Mouse (Mus musculus) kidney, embryonic 15.5 days (tissue): Measurements from ENCODE around the gene Olfm1. TPM values are rescaled to one million over a fixed set of nuclear protein-coding genes. Genes with fewer than 3 reads are reported as not detected.

Experiments
- ATAC-seq: fragments of 200-750 bp; cut with Nextera tagmentation; replicated peaks from 2 replicates; pipeline ENCODE4 v1.8.0; 2017; ENCODE audit warnings: moderate TSS enrichment; ENCODE audit not compliant: low FRiP score
- H3K27ac ChIP-seq: fragments of 300-500 bp; sonication (generic); 2 replicates; pipeline ENCODE4 v1.5.1; 2015; ENCODE audit warnings: mild to moderate bottlenecking, inconsistent platforms
- H3K27me3 ChIP-seq: fragments of 300-500 bp; sonication (generic); 2 replicates; pipeline ENCODE4 v1.6.1; 2015; ENCODE audit warnings: inconsistent platforms
- H3K36me3 ChIP-seq: fragments of 300-500 bp; sonication (generic); 2 replicates; pipeline ENCODE4 v1.6.1; 2015; ENCODE audit warnings: inconsistent platforms
- H3K4me1 ChIP-seq: fragments of 300-500 bp; sonication (generic); 2 replicates; pipeline ENCODE4 v1.6.1; 2015; ENCODE audit warnings: inconsistent platforms
- H3K4me2 ChIP-seq: fragments of 300-500 bp; sonication (generic); 2 replicates; pipeline ENCODE4 v1.6.1; 2015; ENCODE audit warnings: moderate library complexity, mild to moderate bottlenecking, inconsistent platforms
- H3K4me3 ChIP-seq: fragments of 300-500 bp; sonication (generic); replicated peaks from 2 replicates; pipeline ENCODE4 v1.5.1; 2015; ENCODE audit warnings: mild to moderate bottlenecking, inconsistent platforms
- H3K9ac ChIP-seq: fragments of 300-500 bp; sonication (generic); 2 replicates; pipeline ENCODE4 v1.6.1; 2015; ENCODE audit warnings: mild to moderate bottlenecking, inconsistent platforms
- H3K9me3 ChIP-seq: fragments of 300-500 bp; sonication (generic); replicated peaks from 2 replicates; pipeline ENCODE4 v1.6.1; 2016; ENCODE audit warnings: inconsistent platforms
- WGBS: fragments of 180-500 bp; shearing (Covaris S2); methylation state at CpG from one replicate; pipeline ENCODE4 v1.1.7; 2015; ENCODE audit warnings: mixed read lengths; 5-methylcytosine and 5-hydroxymethylcytosine counted together
- polyA plus RNA-seq: library from polyadenylated mRNA; unstranded; fragments of >200 nt; fragmentation: Nextera tagmentation; extraction: Ambion mirVana; gene quantifications from 2 replicates; pipeline ENCODE4 v1.2.1, GENCODE M21; 2015

Gene Olfm1
- polyA plus RNA-seq, 1 experiment from 2014 or later = 16.9 TPM

DNA sequence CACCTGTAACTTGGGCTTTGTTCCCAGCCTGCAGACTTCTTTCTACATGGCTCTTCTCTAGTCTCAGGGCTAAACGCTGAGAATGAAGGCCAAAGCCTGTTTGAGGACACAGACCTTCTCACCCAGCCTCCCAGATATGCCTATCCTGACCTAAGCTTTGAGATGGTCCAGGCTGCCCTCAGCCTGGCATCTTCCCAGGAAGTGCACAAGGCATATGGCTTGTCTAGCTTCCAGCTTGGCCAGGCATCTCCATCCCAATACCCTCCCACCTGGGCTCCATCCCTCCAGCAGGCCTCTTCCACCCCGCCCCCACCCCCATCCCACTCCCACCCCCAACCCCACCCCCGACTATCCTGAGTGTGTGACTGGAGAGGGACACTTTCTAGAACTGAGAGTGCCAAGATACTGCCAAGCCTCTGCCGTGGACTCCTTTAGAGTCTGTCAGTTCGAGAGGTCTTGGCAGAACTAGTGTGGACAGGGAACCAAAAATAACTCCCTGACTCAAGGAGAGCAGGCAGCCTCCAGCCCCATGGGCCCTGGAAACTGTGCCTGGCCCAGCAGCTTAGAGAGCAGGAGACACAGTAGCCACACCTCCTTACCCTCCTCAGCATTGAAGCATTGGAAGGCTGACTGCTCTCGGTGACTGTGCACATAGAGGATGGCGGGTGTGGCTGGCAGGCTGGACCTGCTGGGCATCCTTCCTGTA is 26.0 kb downstream of the Olfm1 start:
- no peak overlapping the region for H3K4me3 ChIP-seq
- 72% methylated on average over 7 of the region's 7 CpGs for WGBS
- no peaks in the 10 kb centered on the region for H3K27me3 ChIP-seq
- no peak overlapping the region for H3K4me2 ChIP-seq
- H3K4me1 ChIP-seq = no peaks in the 10 kb centered on the region
- H3K36me3 ChIP-seq = peaks cover 13% of the 10 kb centered on the region
- H3K9me3 ChIP-seq = no peaks in the 10 kb centered on the region
- H3K9ac ChIP-seq = no peak overlapping the region
- no peak for ATAC-seq
- H3K27ac ChIP-seq = no peak overlapping the region

GRCm38 (mm10) chr2:28219625-28220024 is 26.8 kb downstream of the Olfm1 start:
- H3K9me3 ChIP-seq = no peaks in the 10 kb centered on the region
- no peak overlapping the region for H3K4me2 ChIP-seq
- H3K27ac ChIP-seq = no peak overlapping the region
- no peaks in the 10 kb centered on the region for H3K4me1 ChIP-seq
- H3K27me3 ChIP-seq = no peaks in the 10 kb centered on the region
- H3K36me3 ChIP-seq = peaks cover 8% of the 10 kb centered on the region
- H3K4me3 ChIP-seq = no peak overlapping the region
- no peak overlapping the region for H3K9ac ChIP-seq
- WGBS = 88% methylated on average over 1 of the region's 1 CpGs
- no peak for ATAC-seq

GRCm38 (mm10) chr2:28221803-28222202 is 29.0 kb downstream of the Olfm1 start:
- H3K36me3 ChIP-seq = no peaks in the 10 kb centered on the region
- H3K27me3 ChIP-seq = no peaks in the 10 kb centered on the region
- H3K9me3 ChIP-seq = no peaks in the 10 kb centered on the region
- no peak overlapping the region for H3K9ac ChIP-seq
- no peak overlapping the region for H3K27ac ChIP-seq
- no peak for ATAC-seq
- peaks cover 6% of the 10 kb centered on the region; the same call in 1 of the 2 replicates for H3K4me1 ChIP-seq
- no peak overlapping the region for H3K4me3 ChIP-seq
- H3K4me2 ChIP-seq = no peak overlapping the region
- WGBS = 75% methylated on average over 2 of the region's 2 CpGs

DNA sequence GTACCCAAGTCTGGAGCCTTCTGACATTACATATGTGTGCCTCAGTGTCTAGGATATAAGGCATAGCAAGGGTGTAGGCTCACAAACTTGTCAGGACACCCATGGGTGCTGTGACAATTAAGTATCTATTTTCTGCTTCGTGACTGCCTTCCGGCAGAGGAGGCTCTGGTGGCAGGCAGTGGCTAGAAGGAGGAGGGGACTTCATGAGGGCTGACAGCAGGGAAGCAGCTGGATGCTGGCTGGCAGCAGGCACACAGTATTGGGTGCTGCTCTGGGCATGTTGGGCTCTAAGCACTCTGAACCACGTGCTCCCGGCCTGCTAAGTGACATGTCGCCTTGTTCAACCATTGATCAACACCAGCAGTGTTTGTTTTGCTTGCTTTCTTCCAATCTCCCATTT is 32.0 kb downstream of the Olfm1 start:
- H3K9ac ChIP-seq = no peak overlapping the region
- H3K36me3 ChIP-seq = peaks cover 10% of the 10 kb centered on the region
- no peak overlapping the region for H3K27ac ChIP-seq
- H3K9me3 ChIP-seq = no peaks in the 10 kb centered on the region
- no peak overlapping the region for H3K4me2 ChIP-seq
- no peaks in the 10 kb centered on the region for H3K27me3 ChIP-seq
- WGBS = 67% methylated on average over 5 of the region's 5 CpGs
- no peak overlapping the region for H3K4me3 ChIP-seq
- ATAC-seq = no peak
- peaks cover 8% of the 10 kb centered on the region; the same call in 1 of the 2 replicates for H3K4me1 ChIP-seq

DNA sequence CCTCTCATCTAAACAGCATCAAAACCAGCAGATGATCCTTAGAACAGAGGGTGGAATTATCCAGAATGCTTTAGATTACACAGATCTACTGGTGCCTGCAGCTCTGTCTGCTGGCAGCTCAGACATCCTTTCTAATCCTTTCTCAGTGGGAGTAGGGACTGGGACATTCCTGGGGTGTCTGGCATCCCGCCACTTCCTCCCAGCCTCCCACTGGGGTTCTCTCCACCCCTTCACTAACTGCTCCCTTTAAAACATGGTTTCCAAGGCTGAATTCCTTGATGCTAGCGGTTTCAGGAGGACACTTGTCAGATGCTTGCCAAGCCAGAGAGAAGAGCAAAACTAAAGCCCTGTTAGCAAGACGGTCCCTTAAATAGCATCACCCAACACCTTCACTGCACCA is 33.1 kb downstream of the Olfm1 start:
- H3K27ac ChIP-seq = no peak overlapping the region
- H3K36me3 ChIP-seq = peaks cover 14% of the 10 kb centered on the region
- H3K4me3 ChIP-seq = no peak overlapping the region
- no peaks in the 10 kb centered on the region for H3K9me3 ChIP-seq
- no peak for ATAC-seq
- H3K27me3 ChIP-seq = no peaks in the 10 kb centered on the region
- H3K9ac ChIP-seq = no peak overlapping the region
- H3K4me1 ChIP-seq = peaks cover 8% of the 10 kb centered on the region; the same call in 1 of the 2 replicates
- H3K4me2 ChIP-seq = no peak overlapping the region
- WGBS = 47% methylated on average over 3 of the region's 3 CpGs

DNA sequence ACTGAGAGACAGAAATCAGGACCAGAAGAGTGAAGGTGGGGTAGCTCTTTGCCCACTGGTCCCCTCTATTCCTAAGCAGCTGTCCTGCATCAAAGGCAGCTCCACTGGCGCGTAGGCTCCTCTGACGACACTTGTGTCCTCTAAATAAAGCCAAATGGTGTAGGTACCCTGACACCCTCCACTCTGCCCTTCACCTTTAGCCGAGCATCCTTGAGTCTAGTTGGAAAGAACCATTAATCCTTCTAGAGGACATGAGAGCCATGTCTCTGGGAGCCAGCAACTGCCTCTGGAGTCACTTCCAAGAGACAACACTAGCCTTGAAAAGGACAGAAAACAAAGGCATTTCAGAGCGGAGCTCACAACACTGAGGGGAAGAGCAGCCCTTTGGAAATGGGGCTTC is 34.2 kb downstream of the Olfm1 start:
- 40% methylated on average over 5 of the region's 5 CpGs for WGBS
- peaks cover 14% of the 10 kb centered on the region for H3K36me3 ChIP-seq
- H3K27me3 ChIP-seq = no peaks in the 10 kb centered on the region
- no peak overlapping the region for H3K4me3 ChIP-seq
- ATAC-seq = no peak
- no peak overlapping the region for H3K9ac ChIP-seq
- H3K4me2 ChIP-seq = no peak overlapping the region
- no peaks in the 10 kb centered on the region for H3K9me3 ChIP-seq
- H3K4me1 ChIP-seq = peaks cover 8% of the 10 kb centered on the region; the same call in 1 of the 2 replicates
- H3K27ac ChIP-seq = no peak overlapping the region

GRCm38 (mm10) chr2:28227589-28228191 is 34.9 kb downstream of the Olfm1 start:
- no peak overlapping the region for H3K9ac ChIP-seq
- no peak for ATAC-seq
- 67% methylated on average over 8 of the region's 8 CpGs for WGBS

DNA sequence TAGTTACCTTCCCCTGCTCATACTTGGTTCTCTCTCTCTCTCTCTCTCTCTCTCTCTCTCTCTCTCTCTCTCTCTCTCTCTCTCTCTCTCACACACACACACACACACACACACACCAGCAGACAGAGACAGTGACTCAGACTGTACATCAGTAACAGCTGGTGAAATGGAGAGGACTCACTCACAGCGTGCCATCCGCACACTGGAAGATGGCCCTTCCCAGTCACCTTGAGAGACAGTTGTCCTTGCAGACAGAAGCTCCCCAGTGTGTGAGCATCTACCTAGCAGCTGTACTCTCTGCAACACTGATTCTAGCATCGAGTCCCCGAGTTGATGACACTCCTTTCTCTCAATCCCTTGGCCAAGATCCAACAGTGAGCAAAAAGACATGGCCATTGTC is 35.6 kb downstream of the Olfm1 start:
- H3K4me2 ChIP-seq = no peak overlapping the region
- no peak overlapping the region for H3K4me3 ChIP-seq
- no peaks in the 10 kb centered on the region for H3K9me3 ChIP-seq
- no peak overlapping the region for H3K27ac ChIP-seq
- peaks cover 14% of the 10 kb centered on the region for H3K36me3 ChIP-seq
- WGBS = 88% methylated on average over 4 of the region's 4 CpGs
- H3K27me3 ChIP-seq = no peaks in the 10 kb centered on the region
- H3K9ac ChIP-seq = no peak overlapping the region
- no peak for ATAC-seq
- H3K4me1 ChIP-seq = peaks cover 8% of the 10 kb centered on the region; the same call in 1 of the 2 replicates

More at GRCm38 (mm10) chr2:28227589-28228191, 34.9 kb downstream of the Olfm1 start:
- Histone ChIP-seq H3K27me3 (no peaks in the 10 kb centered on the region), H3K4me3 (no peak overlapping the region), H3K9me3 (no peaks in the 10 kb centered on the region), H3K36me3 (peaks cover 14% of the 10 kb centered on the region), H3K4me1 (peaks cover 8% of the 10 kb centered on the region; the same call in 1 of the 2 replicates), H3K27ac (no peak overlapping the region), H3K4me2 (no peak overlapping the region)

DNA sequence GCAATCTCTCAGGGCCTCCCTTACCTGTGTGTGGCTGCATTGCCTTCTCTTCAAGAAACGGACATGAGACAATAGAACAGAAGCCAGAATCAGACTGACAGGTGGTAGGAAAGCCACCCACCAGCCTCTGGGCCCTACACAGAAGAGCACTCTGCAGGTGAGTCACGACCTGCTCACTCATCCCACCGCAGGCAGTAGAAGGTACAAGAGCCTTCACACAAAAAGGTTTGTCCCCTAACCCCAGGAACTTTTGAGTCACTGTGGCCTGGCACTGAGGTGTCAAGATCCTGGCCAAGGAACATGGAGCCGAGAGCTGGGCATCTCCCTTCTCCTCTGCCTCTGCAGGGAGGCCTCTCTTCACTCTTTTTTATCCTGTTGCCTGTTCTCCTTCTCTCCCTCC is 42.3 kb downstream of the Olfm1 start:
- 81% methylated on average over 4 of the region's 4 CpGs for WGBS
- Histone ChIP-seq H3K4me1 (no peaks in the 10 kb centered on the region), H3K9ac (no peak overlapping the region), H3K9me3 (no peaks in the 10 kb centered on the region), H3K36me3 (peaks cover under 1% of the 10 kb centered on the region; the same call in 1 of the 2 replicates), H3K4me2 (no peak overlapping the region), H3K4me3 (no peak overlapping the region), H3K27me3 (no peaks in the 10 kb centered on the region), H3K27ac (no peak overlapping the region)
- no peak for ATAC-seq

GRCm38 (mm10) chr2:28236447-28236846 is 43.7 kb downstream of the Olfm1 start:
- no peak for ATAC-seq
- Histone ChIP-seq H3K4me2 (no peak overlapping the region), H3K9ac (no peak overlapping the region), H3K27ac (no peak overlapping the region), H3K4me3 (no peak overlapping the region), H3K27me3 (no peaks in the 10 kb centered on the region; the same call in 1 of the 2 replicates), H3K4me1 (peaks cover under 1% of the 10 kb centered on the region; the same call in 1 of the 2 replicates), H3K9me3 (no peaks in the 10 kb centered on the region), H3K36me3 (no peaks in the 10 kb centered on the region)
- WGBS = 67% methylated on average over 6 of the region's 6 CpGs

- Histone ChIP-seq H3K4me1 (peaks cover 11% of the 10 kb centered on the region), H3K4me3 (no peak overlapping the region), H3K4me2 (no peak overlapping the region), H3K27me3 (no peaks in the 10 kb centered on the region; the same call in 1 of the 2 replicates), H3K9me3 (no peaks in the 10 kb centered on the region), H3K36me3 (no peaks in the 10 kb centered on the region), H3K27ac (no peak overlapping the region), H3K9ac (no peak overlapping the region)
- whole genome bisulfite sequencing = 73% methylated on average over 8 of the region's 8 CpGs
- no peak for ATAC-seq
These were observed 46.8 kb downstream of the Olfm1 start for GRCm38 (mm10) chr2:28239616-28240015.

- ATAC-seq = no peak
These were observed 48.1 kb downstream of the Olfm1 start for GRCm38 (mm10) chr2:28240920-28241319.

More at GRCm38 (mm10) chr2:28240920-28241319, 48.1 kb downstream of the Olfm1 start:
- Histone ChIP-seq H3K4me3 (no peak overlapping the region), H3K27me3 (no peaks in the 10 kb centered on the region; the same call in 1 of the 2 replicates), H3K4me1 (peaks cover 11% of the 10 kb centered on the region), H3K9ac (no peak overlapping the region), H3K9me3 (no peaks in the 10 kb centered on the region), H3K36me3 (no peaks in the 10 kb centered on the region), H3K27ac (no peak overlapping the region), H3K4me2 (no peak overlapping the region)
- 83% methylated on average over 3 of the region's 3 CpGs for WGBS
